Mouse (Mus musculus) myocyte (in vitro differentiated cells): Measurements from ENCODE around the gene Mctp1. TPM values are rescaled to one million over a fixed set of nuclear protein-coding genes. Genes with fewer than 3 reads are reported as not detected.
"Not testable (repeated sequence)": the region's sequence is repeated elsewhere in the genome, so short reads cannot be mapped to it uniquely, and the experiment has no call there.

ENCODE experiments used
- H3K27me3 ChIP-seq: one replicate; pipeline ENCODE4 v1.6.1; 2011; ENCODE audit not compliant: control insufficient read depth, insufficient read depth, insufficient read length
- H3K36me3 ChIP-seq: one replicate; pipeline ENCODE4 v1.6.1; 2011; ENCODE audit not compliant: control insufficient read depth, insufficient read depth
- H3K4me2 ChIP-seq: one replicate; pipeline ENCODE4 v1.6.1; 2011; ENCODE audit warnings: low read depth, control low read depth
- H3K4me3 ChIP-seq: one replicate; pipeline ENCODE4 v1.5.1; 2011; ENCODE audit warnings: mild to moderate bottlenecking, control low read depth, moderate library complexity
- H3K79me2 ChIP-seq: one replicate; pipeline ENCODE4 v1.6.1; 2011; ENCODE audit not compliant: control insufficient read depth, insufficient read depth
- H3ac ChIP-seq: one replicate; pipeline ENCODE4 v1.6.1; 2011; ENCODE audit not compliant: control insufficient read depth, insufficient read length
- CEBPB ChIP-seq: IDR thresholded peaks from 2 replicates; pipeline ENCODE4 v1.6.1; 2011; ENCODE audit warnings: mild to moderate bottlenecking, moderate library complexity; ENCODE audit not compliant: poor library complexity, insufficient read depth, severe bottlenecking
- E2F4 ChIP-seq: IDR thresholded peaks from one replicate; pipeline ENCODE4 v1.6.1; 2011; ENCODE audit warnings: mild to moderate bottlenecking, control low read depth, moderate library complexity; ENCODE audit not compliant: insufficient read depth
- MAX ChIP-seq: IDR thresholded peaks from one replicate; pipeline ENCODE4 v1.6.1; 2011; ENCODE audit warnings: low read depth, mild to moderate bottlenecking, control low read depth
- MYOD1 ChIP-seq, 3 experiments: IDR thresholded peaks; one replicate each; pipeline ENCODE4 v1.6.1; 2011; ENCODE audit warnings: control low read depth in 2 of 3, low read depth in 2 of 3, mild to moderate bottlenecking in 2 of 3, moderate library complexity in 1 of 3; ENCODE audit not compliant: insufficient read length in 2 of 3, control insufficient read depth in 1 of 3
- MYOG ChIP-seq, 3 experiments: IDR thresholded peaks; one replicate each; pipeline ENCODE4 v1.6.1; 2011; ENCODE audit warnings: control low read depth in 2 of 3, low read depth in 2 of 3, mild to moderate bottlenecking in 2 of 3; ENCODE audit not compliant: insufficient read length in 2 of 3, control insufficient read depth in 1 of 3, insufficient read depth in 1 of 3
- POLR2A ChIP-seq: IDR thresholded peaks from one replicate; pipeline ENCODE4 v1.6.1; 2011; ENCODE audit warnings: low read depth, mild to moderate bottlenecking, control low read depth, moderate library complexity; ENCODE audit not compliant: insufficient read length
- POLR2AphosphoS2 ChIP-seq: IDR thresholded peaks from one replicate; pipeline ENCODE4 v1.6.1; 2011; ENCODE audit warnings: low read depth, control low read depth; ENCODE audit not compliant: insufficient read length
- REST ChIP-seq: IDR thresholded peaks from one replicate; pipeline ENCODE4 v1.6.1; 2011; ENCODE audit warnings: mild to moderate bottlenecking, control low read depth, moderate library complexity; ENCODE audit not compliant: insufficient read depth, insufficient read length
- SRF ChIP-seq: IDR thresholded peaks from one replicate; pipeline ENCODE4 v1.6.1; 2011; ENCODE audit warnings: low read depth; ENCODE audit not compliant: control insufficient read depth, insufficient read length
- TCF12 ChIP-seq: IDR thresholded peaks from one replicate; pipeline ENCODE4 v1.6.1; 2011; ENCODE audit warnings: mild to moderate bottlenecking, control low read depth; ENCODE audit not compliant: poor library complexity, insufficient read depth, severe bottlenecking
- TCF3 ChIP-seq: IDR thresholded peaks from one replicate; pipeline ENCODE4 v1.6.1; 2011; ENCODE audit warnings: low read depth, control low read depth; ENCODE audit not compliant: insufficient read length
- USF1 ChIP-seq: IDR thresholded peaks from one replicate; pipeline ENCODE4 v1.6.1; 2011; ENCODE audit warnings: low read depth, mild to moderate bottlenecking, control low read depth, moderate library complexity
- polyA plus RNA-seq: library from polyadenylated mRNA; unstranded; fragments of >200 nt; fragmentation: generic; extraction: Trizol; gene quantifications from one replicate; pipeline ENCODE4 v1.2.1, GENCODE M21; 2012; ENCODE audit warnings: missing spikeins

Gene Mctp1
- polyA plus RNA-seq, 1 experiment, result 0.67 TPM

DNA sequence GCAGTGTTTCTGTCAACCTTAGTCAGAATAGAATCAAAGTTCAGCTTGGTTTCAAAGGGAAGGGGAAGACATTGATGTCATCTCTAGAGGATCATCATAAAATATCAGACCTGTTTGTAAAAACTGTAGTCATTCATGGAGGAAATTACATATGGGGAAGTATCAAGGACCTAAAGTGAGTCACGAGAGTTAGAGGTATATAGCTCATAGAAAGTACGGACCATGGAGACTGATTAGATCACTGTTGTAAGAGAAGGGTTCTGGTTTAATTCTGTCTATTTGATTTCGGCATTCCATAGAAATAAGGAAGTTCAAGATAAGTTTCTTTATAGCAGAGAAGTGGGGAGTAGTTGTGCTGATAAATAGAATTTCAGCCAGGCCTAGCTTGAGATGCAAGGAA lies 181.7 kb downstream of the Mctp1 start:
- no peaks in the 10 kb centered on the region for H3K36me3 ChIP-seq
- no peak overlapping the region for H3ac ChIP-seq
- no peaks in the 10 kb centered on the region for H3K27me3 ChIP-seq

DNA sequence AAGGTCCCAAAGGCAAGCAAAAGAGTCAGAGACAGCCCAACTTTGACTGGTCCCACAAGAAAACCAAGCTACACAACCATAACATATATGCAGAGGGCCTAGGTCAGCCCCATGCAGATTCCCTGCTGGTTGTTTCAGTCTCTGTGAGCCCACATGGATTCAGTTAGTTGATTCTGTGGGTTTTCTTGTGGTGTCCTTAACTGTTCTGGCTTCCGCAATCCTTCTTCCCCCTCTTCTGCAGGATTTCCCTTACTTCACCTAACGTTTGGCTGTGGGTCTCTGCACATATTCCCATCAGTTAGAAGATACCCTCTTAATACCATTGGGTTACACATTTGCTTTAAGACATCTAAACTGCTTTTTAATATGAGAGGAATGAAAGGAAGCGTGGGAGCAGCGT lies 183.1 kb downstream of the Mctp1 start:
- Histone ChIP-seq H3K27me3 (no peaks in the 10 kb centered on the region), H3K4me2 (no peak overlapping the region), H3K36me3 (no peaks in the 10 kb centered on the region), H3K4me3 (no peak overlapping the region), H3K79me2 (no peaks in the 10 kb centered on the region), H3ac (no peak overlapping the region)
- TF ChIP-seq SRF, result no peak
- TF ChIP-seq MYOD1 (IDR thresholded peaks at IDR 0.05; ENCODE audit: control insufficient read depth in 1 of 3, insufficient read length in 2 of 3, low read depth in 2 of 3), result no peak
- TF ChIP-seq CEBPB, result no peak
- TF ChIP-seq MYOG (IDR thresholded peaks at IDR 0.05; ENCODE audit: control insufficient read depth in 1 of 3, insufficient read depth in 1 of 3, insufficient read length in 2 of 3, low read depth in 2 of 3), result no peak
- TF ChIP-seq TCF3, result no peak
- TF ChIP-seq POLR2AphosphoS2, result no peak
- TF ChIP-seq REST, result no peak
- TF ChIP-seq E2F4, result no peak
- TF ChIP-seq MAX, result no peak
- no peak for TF ChIP-seq USF1
- TF ChIP-seq POLR2A, result no peak

More for the DNA sequence above, 181.7 kb downstream of the Mctp1 start:
- Histone ChIP-seq H3K4me2 (no peak overlapping the region), H3K4me3 (no peak overlapping the region), H3K79me2 (no peaks in the 10 kb centered on the region)
- TF ChIP-seq MAX, result no peak
- no peak for TF ChIP-seq POLR2AphosphoS2
- TF ChIP-seq TCF3, result no peak
- TF ChIP-seq REST, result no peak
- no peak for TF ChIP-seq TCF12
- TF ChIP-seq MYOD1 (IDR thresholded peaks at IDR 0.05; ENCODE audit: control insufficient read depth in 1 of 3, insufficient read length in 2 of 3, low read depth in 2 of 3), result no peak

DNA sequence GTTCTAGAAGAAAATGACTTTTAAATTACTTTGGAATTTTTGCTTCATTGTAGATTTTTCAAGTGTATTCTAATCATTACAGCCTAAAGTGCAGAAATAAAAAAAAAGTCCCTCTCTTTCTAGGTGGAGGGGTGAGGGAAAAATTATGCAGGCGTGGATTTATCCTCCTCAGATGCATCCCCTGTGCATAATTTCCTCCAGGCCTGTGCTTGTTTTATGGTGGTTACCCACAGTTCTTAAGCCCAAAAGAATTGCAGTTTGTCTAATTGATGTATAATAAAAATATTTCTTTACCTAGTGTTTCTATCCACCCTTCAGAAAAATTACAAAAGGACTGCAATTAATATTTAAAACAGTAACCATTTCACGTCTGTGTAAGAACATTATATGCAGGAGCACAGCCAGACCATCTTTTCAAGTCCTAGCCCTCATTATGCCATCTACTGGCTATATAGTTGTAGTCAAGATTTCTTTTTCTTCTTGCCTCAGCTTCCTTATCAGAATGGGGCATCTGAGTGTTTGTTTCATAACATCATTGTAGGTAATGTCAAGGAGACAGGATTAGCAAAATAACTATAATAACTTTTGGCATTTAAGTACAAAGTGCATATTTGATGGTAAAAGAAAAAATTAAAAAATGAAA lies 184.4 kb downstream of the Mctp1 start:
- Histone ChIP-seq H3K36me3 (no peaks in the 10 kb centered on the region), H3K4me3 (no peak overlapping the region), H3K4me2 (no peak overlapping the region), H3ac (no peak overlapping the region), H3K79me2 (no peaks in the 10 kb centered on the region), H3K27me3 (no peaks in the 10 kb centered on the region)
- TF ChIP-seq MYOG (IDR thresholded peaks at IDR 0.05; ENCODE audit: control insufficient read depth in 1 of 3, insufficient read depth in 1 of 3, insufficient read length in 2 of 3, low read depth in 2 of 3), result no peak
- no peak for TF ChIP-seq USF1
- TF ChIP-seq TCF3, result no peak
- no peak for TF ChIP-seq MYOD1 (IDR thresholded peaks at IDR 0.05; ENCODE audit: control insufficient read depth in 1 of 3, insufficient read length in 2 of 3, low read depth in 2 of 3)
- TF ChIP-seq CEBPB, result no peak
- no peak for TF ChIP-seq REST
- no peak for TF ChIP-seq POLR2AphosphoS2
- no peak for TF ChIP-seq POLR2A
- no peak for TF ChIP-seq MAX
- TF ChIP-seq E2F4, result no peak
- no peak for TF ChIP-seq TCF12
- no peak for TF ChIP-seq SRF

DNA sequence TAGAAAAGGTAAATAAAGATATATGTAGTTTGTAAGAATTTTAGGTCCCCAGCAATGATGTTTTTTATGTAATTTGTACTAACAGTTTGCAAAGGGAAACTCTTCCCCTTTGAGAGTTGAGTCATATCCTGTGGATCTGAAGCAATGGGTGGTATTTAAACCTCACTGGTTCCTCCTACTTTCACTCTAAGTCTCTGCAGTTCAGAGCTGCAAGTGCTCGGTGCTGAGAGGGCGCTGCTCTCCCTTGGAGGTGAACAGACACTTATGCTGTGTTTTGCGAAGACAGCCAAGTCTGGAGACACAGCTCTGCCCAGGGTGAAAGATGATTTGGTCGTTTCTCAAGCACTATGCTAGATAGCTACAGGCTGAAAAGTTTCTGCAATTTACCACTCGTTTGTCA lies 195.1 kb downstream of the Mctp1 start:
- TF ChIP-seq CEBPB (0 out of 2 replicates have a peak, but pooled peaks have one; percentile 44), MYOG (IDR thresholded peaks at IDR 0.05; ENCODE audit: control insufficient read depth in 1 of 3, insufficient read depth in 1 of 3, insufficient read length in 2 of 3, low read depth in 2 of 3) (no peak), TCF12 (no peak), POLR2AphosphoS2 (no peak), POLR2A (peak; percentile 26)
- H3K79me2 ChIP-seq, result no peaks in the 10 kb centered on the region
- H3K4me3 ChIP-seq, result no peak overlapping the region
- no peak overlapping the region for H3ac ChIP-seq
- no peaks in the 10 kb centered on the region for H3K36me3 ChIP-seq
- peak overlapping the region; percentile 38 for H3K4me2 ChIP-seq
- no peaks in the 10 kb centered on the region for H3K27me3 ChIP-seq

DNA sequence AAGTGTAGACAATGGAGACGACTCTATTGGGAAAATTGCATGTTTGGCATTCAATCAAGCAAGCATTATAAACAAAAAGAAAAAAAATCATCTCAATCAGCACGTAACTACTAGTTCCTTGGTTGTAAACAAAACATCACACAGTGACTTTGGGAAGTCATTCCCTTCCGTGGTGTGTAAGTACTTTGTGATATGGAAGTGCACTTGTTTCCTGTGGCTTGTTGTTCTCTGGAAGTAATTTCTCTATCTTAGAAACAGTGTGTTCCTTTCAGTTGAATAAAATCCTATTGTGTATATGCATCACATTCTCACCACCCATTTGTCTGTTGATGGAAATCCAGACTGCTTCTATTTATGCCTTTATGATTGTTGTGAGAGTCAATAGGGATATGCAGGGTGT lies 201.1 kb downstream of the Mctp1 start:
- Histone ChIP-seq H3K36me3 (no peaks in the 10 kb centered on the region), H3K79me2 (no peaks in the 10 kb centered on the region), H3K4me2 (no peak overlapping the region), H3K4me3 (no peak overlapping the region), H3K27me3 (no peaks in the 10 kb centered on the region), H3ac (no peak overlapping the region)
- TF ChIP-seq TCF3, result no peak
- no peak for TF ChIP-seq TCF12
- no peak for TF ChIP-seq MYOD1 (IDR thresholded peaks at IDR 0.05; ENCODE audit: control insufficient read depth in 1 of 3, insufficient read length in 2 of 3, low read depth in 2 of 3)
- TF ChIP-seq MYOG (IDR thresholded peaks at IDR 0.05; ENCODE audit: control insufficient read depth in 1 of 3, insufficient read depth in 1 of 3, insufficient read length in 2 of 3, low read depth in 2 of 3), result no peak
- no peak for TF ChIP-seq SRF

DNA sequence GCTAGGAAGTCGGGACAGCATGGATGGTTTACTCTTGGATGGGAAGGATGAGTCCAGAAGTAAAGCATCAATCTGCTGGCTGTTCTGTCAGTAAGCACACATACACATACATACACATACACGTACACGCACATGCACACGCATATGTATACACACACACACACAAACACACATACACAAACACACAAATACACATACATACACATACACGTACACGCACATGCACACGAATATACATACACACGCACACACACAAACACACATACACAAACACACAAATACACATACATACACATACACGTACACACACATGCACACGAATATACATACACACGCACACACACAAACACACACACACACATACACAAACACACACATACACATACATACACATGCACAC lies 206.4 kb downstream of the Mctp1 start:
- H3K4me3 ChIP-seq, H3K79me2 ChIP-seq, H3K36me3 ChIP-seq, H3ac ChIP-seq, H3K27me3 ChIP-seq, H3K4me2 ChIP-seq: not testable (repeated sequence)
